Mouse (Mus musculus) heart, adult 2 months (tissue): ENCODE results near the gene Aamdc.

Experiments used
- CTCF ChIP-seq: fragments of 200-600 bp; IDR thresholded peaks from 2 replicates; pipeline ENCODE4 v1.8.1; 2022; ENCODE audit warnings: antibody characterized with exemption, mild to moderate bottlenecking, moderate library complexity
- EP300 ChIP-seq: fragments of 200-500 bp; IDR thresholded peaks from 2 replicates; pipeline ENCODE4 v1.6.1; 2011; ENCODE audit warnings: low read depth, low read length, control low read depth; ENCODE audit not compliant: insufficient read depth
- POLR2A ChIP-seq: fragments of 200-500 bp; IDR thresholded peaks from 2 replicates; pipeline ENCODE4 v1.6.1; 2011; ENCODE audit warnings: mild to moderate bottlenecking, low read depth, low read length, control low read depth; ENCODE audit not compliant: insufficient read depth

GRCm38 (mm10) chr7:97590488-97590887, 11.2 kb upstream of the Aamdc start:
- TF ChIP-seq CTCF (no peak), POLR2A (no peak), EP300 (no peak)
